Mouse (Mus musculus): ENCODE data around the gene Efemp1. TPM values are rescaled to one million over a fixed set of nuclear protein-coding genes. Genes with fewer than 3 reads are reported as not detected.
A peak's percentile ranks its signal among the peaks of the same experiment; 100 is the strongest.

The Efemp1 gene
- 69.0 and 71.5 TPM in 2 replicates for polyA plus RNA-seq (2015; fragmentation: Nextera tagmentation; extraction: Ambion mirVana)

DNA sequence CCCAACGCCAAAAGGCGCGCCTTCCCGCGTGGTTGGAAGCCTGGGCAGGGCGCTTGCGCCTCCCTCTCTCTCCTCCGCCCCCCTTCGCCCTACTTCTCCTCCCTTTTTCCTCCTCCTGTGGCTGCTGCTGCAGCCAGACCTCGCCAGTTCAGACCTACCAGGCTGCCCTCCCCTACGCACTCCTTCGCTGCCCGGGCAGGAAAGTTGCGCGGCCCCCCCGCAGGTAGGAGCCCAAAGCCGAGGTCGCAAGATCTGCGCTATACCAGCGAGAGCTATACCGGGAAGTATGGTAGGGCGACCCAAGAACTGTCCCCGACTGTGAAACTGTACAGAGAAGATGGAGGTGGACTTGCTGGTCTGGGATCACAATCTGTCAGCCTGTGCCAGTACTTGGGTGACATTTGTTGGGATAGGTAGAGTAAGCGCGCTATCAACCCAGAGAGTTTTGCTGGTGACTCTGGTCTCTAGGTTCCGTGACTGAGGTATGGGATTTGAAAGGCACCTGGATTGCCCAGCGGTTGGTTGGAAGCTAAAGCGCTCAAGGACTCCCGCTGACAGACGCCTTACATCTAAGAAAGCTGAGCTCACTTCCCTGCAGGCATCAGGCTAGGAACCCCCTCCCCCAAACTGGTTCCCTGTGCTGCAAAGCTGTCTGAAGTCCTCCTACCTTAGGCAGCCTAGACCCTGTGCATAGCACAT is at the start of gene Efemp1:
TSS of gene Efemp1 (plus strand) at position 103 of the 699 bp plus-strand sequence.
- WGBS, result under 1% methylated on average over 30 of the region's 30 CpGs
- peak within 1 kb of the TSS; percentile 62 for H3K4me3 ChIP-seq
- peak within 1 kb of the TSS; percentile 77 for H3K9ac ChIP-seq
- H3K27me3 ChIP-seq, result no peaks in the 10 kb centered on the region; the same call in 1 of the 2 replicates
- H3K27ac ChIP-seq, result no peak within 1 kb of the TSS
- peaks cover 19% of the 10 kb centered on the region for H3K4me1 ChIP-seq
- no peaks in the 10 kb centered on the region for H3K9me3 ChIP-seq
- H3K4me2 ChIP-seq, result peak within 1 kb of the TSS; percentile 91
- peak; percentile 76 for ATAC-seq (ENCODE audit: insufficient number of reproducible peaks, insufficient read depth, low FRiP score, low TSS enrichment, low read depth)
- H3K36me3 ChIP-seq, result no peaks in the 10 kb centered on the region

DNA sequence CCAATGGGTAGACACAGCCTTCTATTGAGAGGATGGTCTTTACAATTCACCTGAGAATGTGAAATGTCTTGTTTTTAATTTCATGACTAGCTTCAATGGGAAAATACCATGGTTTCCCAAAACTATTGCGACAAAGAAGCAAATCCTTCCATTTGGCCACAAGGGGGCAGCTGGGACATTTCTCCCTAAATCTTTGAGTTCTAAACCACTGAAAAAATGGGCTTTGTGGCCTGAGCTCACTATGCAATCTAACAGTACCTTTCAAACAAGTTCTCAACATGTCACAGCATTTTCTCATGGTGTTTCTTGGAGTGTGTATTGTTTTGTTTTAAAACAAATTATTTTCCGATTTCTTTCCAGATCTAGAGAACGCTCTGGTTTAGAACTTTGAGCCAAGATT is 44.3 kb upstream of the Efemp1 start:
- Histone ChIP-seq H3K36me3 (no peaks in the 10 kb centered on the region), H3K4me2 (no peak overlapping the region), H3K4me3 (no peak overlapping the region), H3K9ac (no peak overlapping the region), H3K9me3 (no peaks in the 10 kb centered on the region), H3K27ac (no peak overlapping the region), H3K27me3 (no peaks in the 10 kb centered on the region), H3K4me1 (peaks cover 7% of the 10 kb centered on the region)
- no peak for ATAC-seq (ENCODE audit: insufficient number of reproducible peaks, insufficient read depth, low FRiP score, low TSS enrichment, low read depth)
- WGBS, result 57% methylated on average over 3 of the region's 3 CpGs

DNA sequence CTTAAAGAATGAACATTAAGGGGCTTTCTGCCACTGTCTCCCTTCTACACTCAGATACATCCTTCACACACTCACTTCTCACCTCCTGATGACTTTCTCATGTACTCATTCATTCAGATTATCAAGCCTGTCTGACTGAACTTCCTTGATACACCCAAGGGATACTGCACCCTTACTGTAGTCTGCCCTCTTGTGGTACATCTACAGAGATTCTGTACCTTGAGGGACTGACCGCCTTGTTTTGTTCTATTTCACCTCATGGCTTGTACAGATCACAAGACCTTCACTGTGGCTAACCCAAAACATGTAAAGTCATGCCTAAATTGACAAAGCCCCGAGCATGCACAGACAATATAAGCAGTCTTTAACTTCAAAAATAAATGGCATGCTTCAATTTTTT is 41.1 kb upstream of the Efemp1 start:
- Histone ChIP-seq H3K36me3 (no peaks in the 10 kb centered on the region), H3K4me1 (peaks cover 7% of the 10 kb centered on the region), H3K4me3 (no peak overlapping the region), H3K27me3 (no peaks in the 10 kb centered on the region), H3K4me2 (no peak overlapping the region), H3K9ac (no peak overlapping the region), H3K9me3 (no peaks in the 10 kb centered on the region), H3K27ac (no peak overlapping the region)
- no peak for ATAC-seq (ENCODE audit: insufficient number of reproducible peaks, insufficient read depth, low FRiP score, low TSS enrichment, low read depth)
- 63% methylated on average over 2 of the region's 2 CpGs for WGBS

DNA sequence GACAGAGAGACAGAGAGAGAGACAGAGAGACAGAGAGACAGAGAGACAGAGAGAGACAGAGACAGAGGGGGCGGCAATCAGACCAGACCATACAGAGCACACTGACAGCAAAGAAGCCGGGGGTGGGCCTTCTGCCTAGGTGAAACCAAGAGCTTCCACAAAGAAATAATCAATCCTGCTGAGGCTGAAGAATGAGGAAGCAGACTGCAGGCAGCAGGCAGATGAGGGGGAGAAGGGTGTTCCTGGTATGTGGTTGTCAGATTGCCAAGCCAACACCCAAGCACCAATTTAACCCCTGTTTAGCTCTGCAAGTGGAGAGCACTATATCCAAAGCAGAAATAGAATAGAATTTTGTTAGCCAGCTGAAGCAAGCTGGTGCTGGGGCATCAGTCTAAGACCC is 40.4 kb upstream of the Efemp1 start:
- ATAC-seq (ENCODE audit: insufficient number of reproducible peaks, insufficient read depth, low FRiP score, low TSS enrichment, low read depth), result no peak
- no peaks in the 10 kb centered on the region for H3K9me3 ChIP-seq
- no peaks in the 10 kb centered on the region for H3K27me3 ChIP-seq
- WGBS, result 51% methylated on average over 2 of the region's 2 CpGs
- H3K4me2 ChIP-seq, result no peak overlapping the region
- H3K9ac ChIP-seq, result no peak overlapping the region
- H3K4me3 ChIP-seq, result no peak overlapping the region
- H3K4me1 ChIP-seq, result peaks cover 7% of the 10 kb centered on the region
- H3K36me3 ChIP-seq, result no peaks in the 10 kb centered on the region
- H3K27ac ChIP-seq, result no peak overlapping the region

DNA sequence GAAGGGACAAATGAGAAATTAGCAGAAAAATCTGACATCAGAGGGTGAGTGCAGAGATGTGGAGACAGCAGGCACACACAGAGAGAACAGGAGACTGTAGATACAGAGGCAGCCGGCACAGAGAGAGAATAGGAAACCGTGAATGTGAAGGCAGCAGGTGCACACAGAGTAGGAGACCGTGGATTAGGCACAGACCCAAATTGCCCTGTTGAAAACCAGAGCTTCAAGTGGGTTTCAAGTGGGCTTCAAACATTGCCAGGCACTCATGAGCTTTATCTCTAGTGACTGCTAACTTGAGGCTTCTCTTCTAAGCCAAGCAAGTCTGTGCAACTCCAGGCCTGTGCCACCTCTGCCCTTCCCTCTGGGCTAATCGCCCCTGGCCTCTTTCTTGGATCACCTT is 35.6 kb upstream of the Efemp1 start:
- H3K27me3 ChIP-seq, result no peaks in the 10 kb centered on the region
- 74% methylated on average over 4 of the region's 4 CpGs for WGBS
- H3K4me2 ChIP-seq, result no peak overlapping the region
- ATAC-seq (ENCODE audit: insufficient number of reproducible peaks, insufficient read depth, low FRiP score, low TSS enrichment, low read depth), result no peak
- no peaks in the 10 kb centered on the region for H3K36me3 ChIP-seq
- H3K9ac ChIP-seq, result no peak overlapping the region
- no peaks in the 10 kb centered on the region for H3K9me3 ChIP-seq
- H3K4me1 ChIP-seq, result peaks cover 4% of the 10 kb centered on the region
- no peak overlapping the region for H3K4me3 ChIP-seq
- no peak overlapping the region for H3K27ac ChIP-seq

DNA sequence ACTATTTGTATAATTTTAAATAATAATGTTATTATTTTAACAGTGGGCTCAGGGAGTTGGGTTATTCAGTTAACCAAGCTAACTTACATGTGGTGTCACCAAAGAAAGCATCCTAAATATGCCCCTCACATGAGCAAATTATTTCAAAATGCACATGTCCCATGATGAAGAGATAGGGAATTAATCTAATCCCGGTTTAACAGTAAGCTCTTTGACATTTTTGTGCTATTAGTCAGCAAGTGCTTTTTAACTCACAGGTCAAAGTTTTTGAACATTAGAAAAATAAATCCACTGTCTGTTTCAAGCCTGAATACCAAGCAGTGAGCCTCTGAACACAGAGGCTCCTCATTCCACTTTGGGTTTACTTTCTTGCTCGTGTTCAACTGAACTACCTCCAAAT is 26.1 kb upstream of the Efemp1 start:
- H3K4me3 ChIP-seq, result no peak overlapping the region
- H3K27me3 ChIP-seq, result no peaks in the 10 kb centered on the region
- H3K36me3 ChIP-seq, result no peaks in the 10 kb centered on the region
- ATAC-seq (ENCODE audit: insufficient number of reproducible peaks, insufficient read depth, low FRiP score, low TSS enrichment, low read depth), result no peak
- 68% methylated on average over 2 of the region's 2 CpGs for WGBS
- H3K9ac ChIP-seq, result no peak overlapping the region
- H3K4me2 ChIP-seq, result no peak overlapping the region
- H3K4me1 ChIP-seq, result no peaks in the 10 kb centered on the region
- H3K9me3 ChIP-seq, result no peaks in the 10 kb centered on the region
- no peak overlapping the region for H3K27ac ChIP-seq

DNA sequence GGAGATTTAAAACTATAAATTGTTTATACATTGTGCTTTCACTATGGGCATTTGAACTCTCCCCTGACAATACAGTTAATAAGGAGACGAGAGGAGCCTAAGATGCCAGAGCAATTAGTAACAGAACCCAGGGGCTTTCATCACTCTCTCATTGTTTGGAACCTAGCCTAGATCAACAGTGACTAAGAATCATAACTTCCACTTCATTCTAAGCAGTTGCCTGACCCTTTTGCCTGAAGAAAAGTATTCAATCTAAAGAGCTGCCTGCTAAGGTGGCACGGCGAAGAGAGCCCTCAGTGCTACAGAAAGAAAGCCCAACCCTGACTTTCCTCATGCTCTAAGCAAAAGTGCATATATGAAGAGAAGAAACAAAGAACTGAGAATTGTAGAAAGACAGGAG is 19.2 kb upstream of the Efemp1 start:
- Histone ChIP-seq H3K4me1 (0 out of 2 replicates have a peak, but pooled peaks cover 7% of the 10 kb centered on the region), H3K4me2 (no peak overlapping the region), H3K4me3 (no peak overlapping the region), H3K9ac (no peak overlapping the region), H3K9me3 (no peaks in the 10 kb centered on the region), H3K36me3 (no peaks in the 10 kb centered on the region), H3K27me3 (no peaks in the 10 kb centered on the region), H3K27ac (no peak overlapping the region)
- no peak for ATAC-seq (ENCODE audit: insufficient number of reproducible peaks, insufficient read depth, low FRiP score, low TSS enrichment, low read depth)
- 33% methylated on average over 3 of the region's 3 CpGs for WGBS

DNA sequence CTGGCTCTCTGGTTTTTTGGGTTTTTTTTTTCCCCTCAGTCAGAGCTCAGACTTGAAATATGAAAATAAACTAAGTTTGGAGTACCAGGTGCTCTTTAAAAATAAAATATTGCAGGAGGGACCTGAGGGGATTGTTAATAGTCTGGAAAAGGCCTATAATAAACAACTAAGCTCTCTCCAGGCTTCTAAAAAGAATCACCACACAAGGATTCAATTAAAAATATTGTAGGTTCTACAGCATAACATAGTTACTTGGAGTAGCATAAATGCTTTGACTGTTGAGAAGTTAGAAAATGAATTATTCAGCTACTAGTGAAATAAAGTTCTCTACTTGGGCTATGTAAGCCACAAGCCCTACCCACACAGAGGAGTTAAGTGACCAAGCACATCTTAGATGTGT is 17.9 kb upstream of the Efemp1 start:
- H3K27ac ChIP-seq, result 0 out of 2 replicates have a peak overlapping the region, but pooled peaks have one; percentile 35
- H3K36me3 ChIP-seq, result no peaks in the 10 kb centered on the region
- no peak overlapping the region for H3K4me2 ChIP-seq
- no peak for ATAC-seq (ENCODE audit: insufficient number of reproducible peaks, insufficient read depth, low FRiP score, low TSS enrichment, low read depth)
- no peaks in the 10 kb centered on the region for H3K27me3 ChIP-seq
- H3K9me3 ChIP-seq, result no peaks in the 10 kb centered on the region
- 0 out of 2 replicates have a peak, but pooled peaks cover 7% of the 10 kb centered on the region for H3K4me1 ChIP-seq
- H3K4me3 ChIP-seq, result no peak overlapping the region
- H3K9ac ChIP-seq, result no peak overlapping the region

DNA sequence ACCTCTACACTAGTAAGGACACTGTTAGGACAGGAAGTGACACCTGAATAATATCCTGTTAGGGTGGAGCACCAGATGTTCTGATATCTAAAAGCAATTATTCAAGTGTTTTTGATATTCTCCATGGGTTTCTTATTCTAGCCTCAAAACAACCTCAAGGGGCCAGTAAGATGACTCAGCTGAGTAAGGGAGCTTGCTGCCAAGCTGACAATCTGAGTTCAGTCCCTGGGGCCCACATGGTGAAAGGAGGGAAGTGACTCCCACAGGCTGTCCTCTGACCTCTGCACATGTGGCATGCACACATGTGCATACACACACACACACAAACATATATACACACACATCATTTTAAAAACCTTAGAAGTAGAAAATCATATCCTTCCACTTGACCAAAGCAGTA is 3.2 kb upstream of the Efemp1 start:
- Histone ChIP-seq H3K27ac (no peak overlapping the region), H3K36me3 (no peaks in the 10 kb centered on the region), H3K9me3 (no peaks in the 10 kb centered on the region), H3K4me2 (no peak overlapping the region), H3K27me3 (no peaks in the 10 kb centered on the region; the same call in 1 of the 2 replicates), H3K4me1 (peaks cover 19% of the 10 kb centered on the region), H3K9ac (no peak overlapping the region), H3K4me3 (no peak overlapping the region)
- ATAC-seq (ENCODE audit: insufficient number of reproducible peaks, insufficient read depth, low FRiP score, low TSS enrichment, low read depth), result no peak

DNA sequence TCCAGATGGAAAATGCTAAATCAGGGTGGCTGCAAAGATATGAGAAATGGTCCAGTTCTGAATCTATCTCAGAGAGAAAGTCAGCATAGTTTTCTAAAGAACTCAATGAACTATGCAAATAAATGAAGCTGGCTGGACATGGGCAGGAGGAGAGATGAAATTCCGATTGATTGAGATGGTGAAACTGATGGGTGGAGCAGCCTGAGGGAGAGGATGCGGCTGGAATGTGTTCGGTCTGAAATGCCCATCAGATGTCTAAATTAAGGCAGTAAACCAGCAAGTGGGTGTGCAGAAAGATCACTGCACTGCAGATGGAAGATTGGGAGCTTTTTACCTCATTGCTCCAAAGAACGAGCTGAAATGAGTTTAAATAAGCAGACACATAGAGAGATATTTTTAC is 1.4 kb upstream of the Efemp1 start:
- 32% methylated on average over 4 of the region's 4 CpGs for WGBS
- peaks cover 19% of the 10 kb centered on the region for H3K4me1 ChIP-seq
- H3K27me3 ChIP-seq, result no peaks in the 10 kb centered on the region; the same call in 1 of the 2 replicates
- H3K27ac ChIP-seq, result no peak overlapping the region
- H3K4me2 ChIP-seq, result no peak overlapping the region
- H3K9ac ChIP-seq, result no peak overlapping the region
- no peak for ATAC-seq (ENCODE audit: insufficient number of reproducible peaks, insufficient read depth, low FRiP score, low TSS enrichment, low read depth)
- no peaks in the 10 kb centered on the region for H3K9me3 ChIP-seq
- H3K4me3 ChIP-seq, result no peak overlapping the region
- no peaks in the 10 kb centered on the region for H3K36me3 ChIP-seq

DNA sequence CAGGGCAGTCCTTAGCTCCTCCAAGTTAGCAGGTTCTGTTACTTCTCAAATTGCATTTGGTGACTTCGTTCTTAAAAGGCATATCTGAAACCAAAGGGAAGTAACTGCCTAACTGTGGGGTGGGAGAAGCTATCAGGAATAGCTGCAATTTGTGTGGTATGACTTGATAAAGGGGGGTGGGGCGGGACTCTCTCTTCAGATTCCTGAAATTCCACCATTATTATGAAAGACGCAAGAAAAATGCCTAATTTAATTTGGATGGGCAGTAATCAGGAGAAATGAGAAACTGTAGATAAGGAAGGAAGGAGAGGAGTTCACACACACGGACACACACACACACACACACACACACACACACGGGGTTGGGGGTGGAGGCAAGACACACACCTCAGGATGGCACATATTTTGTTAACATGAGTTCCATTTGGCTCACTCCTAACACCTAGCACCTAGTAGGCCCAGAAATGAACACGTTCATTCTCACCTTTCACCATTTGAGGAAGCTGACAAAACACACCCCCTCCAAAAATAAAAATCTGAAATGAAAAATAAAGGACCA is 564 bp upstream of the Efemp1 start:
- no peak overlapping the region for H3K27ac ChIP-seq
- H3K9me3 ChIP-seq, result no peaks in the 10 kb centered on the region
- H3K4me1 ChIP-seq, result peaks cover 19% of the 10 kb centered on the region
- ATAC-seq (ENCODE audit: insufficient number of reproducible peaks, insufficient read depth, low FRiP score, low TSS enrichment, low read depth), result no peak
- peak overlapping the region; percentile 91 for H3K4me2 ChIP-seq
- no peaks in the 10 kb centered on the region for H3K36me3 ChIP-seq
- no peak overlapping the region for H3K9ac ChIP-seq
- no peaks in the 10 kb centered on the region; the same call in 1 of the 2 replicates for H3K27me3 ChIP-seq
- 12% methylated on average over 6 of the region's 6 CpGs for WGBS
- peak overlapping the region; percentile 62 for H3K4me3 ChIP-seq

DNA sequence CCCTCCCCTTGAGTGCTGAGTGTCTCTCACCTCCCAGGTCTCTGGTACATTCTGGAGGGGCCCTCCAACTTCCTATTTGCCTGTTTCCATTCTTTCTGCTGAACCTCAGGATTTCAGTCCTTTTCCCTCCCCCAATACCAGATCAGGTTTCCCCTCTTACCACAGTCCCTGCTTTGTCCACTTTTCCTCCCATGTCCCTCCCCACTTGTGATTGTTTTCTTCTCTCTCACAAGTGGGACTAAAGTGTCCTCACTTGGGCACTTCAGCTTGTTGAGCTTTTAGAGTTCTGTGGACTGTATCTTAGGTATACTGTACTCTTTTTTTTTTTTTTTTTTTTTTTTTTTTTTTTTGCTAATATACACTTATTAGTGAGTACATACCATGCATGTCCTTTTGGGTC is 6.1 kb downstream of the Efemp1 start:
- Histone ChIP-seq H3K9ac (no peak overlapping the region), H3K9me3 (no peaks in the 10 kb centered on the region; the same call in 1 of the 2 replicates), H3K4me1 (no peaks in the 10 kb centered on the region), H3K27ac (no peak overlapping the region), H3K27me3 (no peaks in the 10 kb centered on the region), H3K36me3 (no peaks in the 10 kb centered on the region), H3K4me2 (no peak overlapping the region), H3K4me3 (no peak overlapping the region)
- ATAC-seq (ENCODE audit: insufficient number of reproducible peaks, insufficient read depth, low FRiP score, low TSS enrichment, low read depth), result no peak

All from embryonic facial prominence, embryonic 13.5 days (tissue).